Mouse (Mus musculus) liver, embryonic 14.5 days (tissue): ENCODE measurements around the gene Tbx1.

ENCODE experiments used
- CTCF ChIP-seq: IDR thresholded peaks from 2 replicates; pipeline ENCODE4 v1.5.1; 2016; ENCODE audit warnings: antibody characterized with exemption, low read depth, control low read depth
- EP300 ChIP-seq: IDR thresholded peaks from 2 replicates; pipeline ENCODE4 v1.6.1; 2016; ENCODE audit warnings: antibody characterized with exemption, low read depth

DNA sequence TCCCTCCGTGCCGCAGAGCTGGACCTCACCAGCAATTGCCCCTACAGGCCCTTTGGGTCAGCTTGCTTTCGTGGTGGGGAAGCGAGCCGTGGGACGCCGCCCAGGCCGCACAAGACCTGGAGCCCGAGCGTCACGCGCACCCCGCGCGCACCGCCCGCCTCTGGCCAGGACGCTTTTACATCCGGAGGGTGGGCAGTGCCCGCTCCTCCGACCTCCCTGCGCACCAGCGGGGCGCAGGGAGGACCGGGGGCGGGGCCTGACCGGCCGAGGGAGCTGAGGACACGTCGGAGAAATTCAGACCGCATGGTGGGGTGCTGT lies 1.8 kb downstream of the Tbx1 start:
- no peak for TF ChIP-seq EP300
- no peak for TF ChIP-seq CTCF
